Mouse (Mus musculus): ENCODE results near the gene Ncl. TPM values are rescaled to one million over a fixed set of nuclear protein-coding genes. Genes with fewer than 3 reads are reported as not detected.
"Not testable (repeated sequence)": the region's sequence is repeated elsewhere in the genome, so short reads cannot be mapped to it uniquely, and the experiment has no call there.

Gene Ncl
- polyA plus RNA-seq, 1 experiment from 2014 or later, result 124 TPM

GRCm38 (mm10) chr1:86343087-86343645 lies 16.0 kb downstream of the Ncl start:
- no peaks in the 10 kb centered on the region for H3K27me3 ChIP-seq (replicated peaks; ENCODE audit: control insufficient read depth, insufficient read depth, low read length)
- no peaks in the 10 kb centered on the region for H3K4me1 ChIP-seq (ENCODE audit: control insufficient read depth, insufficient read depth, low read length)
- no peaks in the 10 kb centered on the region for H3K9me3 ChIP-seq (replicated peaks; ENCODE audit: control insufficient read depth, low read length)
- peaks cover 17% of the 10 kb centered on the region for H3K36me3 ChIP-seq (ENCODE audit: control insufficient read depth, insufficient read depth, low read length)
- ATAC-seq (no peak), DNase-seq (ENCODE audit: low spot score) (no peak)
- H3K4me3 ChIP-seq (ENCODE audit: low read depth, low read length), result no peak overlapping the region
- WGBS, result 97% methylated on average over 1 of the region's 1 CpGs
- H3K9ac ChIP-seq (ENCODE audit: low read length), result no peak overlapping the region
- no peak overlapping the region for H3K27ac ChIP-seq (ENCODE audit: low read depth, low read length)
- no peak overlapping the region for H3K4me2 ChIP-seq (ENCODE audit: low read length)

- 96% methylated on average over 2 of the region's 2 CpGs for WGBS
These were observed 16.8 kb downstream of the Ncl start for GRCm38 (mm10) chr1:86342371-86342770.

GRCm38 (mm10) chr1:86341096-86341495 lies 18.1 kb downstream of the Ncl start:
- not testable (repeated sequence) for H3K4me3 ChIP-seq (ENCODE audit: low read depth, low read length); H3K4me2 ChIP-seq (ENCODE audit: low read length); H3K9ac ChIP-seq (ENCODE audit: low read length); DNase-seq (ENCODE audit: low spot score); ATAC-seq; H3K27me3 ChIP-seq (replicated peaks; ENCODE audit: control insufficient read depth, insufficient read depth, low read length); H3K36me3 ChIP-seq (ENCODE audit: control insufficient read depth, insufficient read depth, low read length); H3K4me1 ChIP-seq (ENCODE audit: control insufficient read depth, insufficient read depth, low read length); H3K9me3 ChIP-seq (replicated peaks; ENCODE audit: control insufficient read depth, low read length); H3K27ac ChIP-seq (ENCODE audit: low read depth, low read length)
- WGBS, result 100% methylated on average over 2 of the region's 2 CpGs

More at GRCm38 (mm10) chr1:86342371-86342770, 16.8 kb downstream of the Ncl start:
- Histone ChIP-seq H3K9ac (ENCODE audit: low read length) (no peak overlapping the region), H3K36me3 (ENCODE audit: control insufficient read depth, insufficient read depth, low read length) (peaks cover 9% of the 10 kb centered on the region; the same call in 1 of the 2 replicates), H3K27ac (ENCODE audit: low read depth, low read length) (no peak overlapping the region), H3K27me3 (replicated peaks; ENCODE audit: control insufficient read depth, insufficient read depth, low read length) (no peaks in the 10 kb centered on the region), H3K9me3 (replicated peaks; ENCODE audit: control insufficient read depth, low read length) (no peaks in the 10 kb centered on the region), H3K4me2 (ENCODE audit: low read length) (no peak overlapping the region), H3K4me3 (ENCODE audit: low read depth, low read length) (no peak overlapping the region), H3K4me1 (ENCODE audit: control insufficient read depth, insufficient read depth, low read length) (no peaks in the 10 kb centered on the region)
- DNase-seq (ENCODE audit: low spot score) (no peak), ATAC-seq (no peak)

- Histone ChIP-seq H3K4me1 (ENCODE audit: control insufficient read depth, insufficient read depth, low read length) (no peaks in the 10 kb centered on the region), H3K4me2 (ENCODE audit: low read length) (no peak overlapping the region), H3K9ac (ENCODE audit: low read length) (no peak overlapping the region), H3K36me3 (ENCODE audit: control insufficient read depth, insufficient read depth, low read length) (no peaks in the 10 kb centered on the region), H3K4me3 (ENCODE audit: low read depth, low read length) (no peak overlapping the region), H3K9me3 (replicated peaks; ENCODE audit: control insufficient read depth, low read length) (no peaks in the 10 kb centered on the region), H3K27me3 (replicated peaks; ENCODE audit: control insufficient read depth, insufficient read depth, low read length) (no peaks in the 10 kb centered on the region), H3K27ac (ENCODE audit: low read depth, low read length) (no peak overlapping the region)
- peak; percentile 74 for ATAC-seq
- peak; percentile 91 for DNase-seq (ENCODE audit: low spot score)
- 28% methylated on average over 4 of the region's 4 CpGs for WGBS
These were observed 19.9 kb downstream of the Ncl start for GRCm38 (mm10) chr1:86339156-86339812.

GRCm38 (mm10) chr1:86336330-86336729 lies 22.9 kb downstream of the Ncl start:
- WGBS, result 46% methylated on average over 2 of the region's 2 CpGs
- no peak for DNase-seq (ENCODE audit: low spot score)
- H3K27ac ChIP-seq (ENCODE audit: low read depth, low read length), result no peak overlapping the region
- no peak overlapping the region for H3K4me2 ChIP-seq (ENCODE audit: low read length)
- no peaks in the 10 kb centered on the region for H3K9me3 ChIP-seq (replicated peaks; ENCODE audit: control insufficient read depth, low read length)
- no peaks in the 10 kb centered on the region for H3K27me3 ChIP-seq (replicated peaks; ENCODE audit: control insufficient read depth, insufficient read depth, low read length)
- no peaks in the 10 kb centered on the region for H3K36me3 ChIP-seq (ENCODE audit: control insufficient read depth, insufficient read depth, low read length)
- no peak overlapping the region for H3K9ac ChIP-seq (ENCODE audit: low read length)
- no peak for ATAC-seq
- H3K4me1 ChIP-seq (ENCODE audit: control insufficient read depth, insufficient read depth, low read length), result no peaks in the 10 kb centered on the region
- H3K4me3 ChIP-seq (ENCODE audit: low read depth, low read length), result no peak overlapping the region

- DNase-seq (ENCODE audit: low spot score) (no peak), ATAC-seq (no peak)
- no peaks in the 10 kb centered on the region for H3K27me3 ChIP-seq (replicated peaks; ENCODE audit: control insufficient read depth, insufficient read depth, low read length)
- H3K4me3 ChIP-seq (ENCODE audit: low read depth, low read length), result no peak overlapping the region
- no peaks in the 10 kb centered on the region for H3K9me3 ChIP-seq (replicated peaks; ENCODE audit: control insufficient read depth, low read length)
- no peak overlapping the region for H3K9ac ChIP-seq (ENCODE audit: low read length)
- H3K4me1 ChIP-seq (ENCODE audit: control insufficient read depth, insufficient read depth, low read length), result no peaks in the 10 kb centered on the region
- H3K4me2 ChIP-seq (ENCODE audit: low read length), result no peak overlapping the region
- 86% methylated on average over 6 of the region's 8 CpGs for WGBS
- H3K36me3 ChIP-seq (ENCODE audit: control insufficient read depth, insufficient read depth, low read length), result no peaks in the 10 kb centered on the region
- no peak overlapping the region for H3K27ac ChIP-seq (ENCODE audit: low read depth, low read length)
These were observed 38.3 kb downstream of the Ncl start for GRCm38 (mm10) chr1:86320822-86321413.

- peaks cover 4% of the 10 kb centered on the region; the same call in 1 of the 2 replicates for H3K4me1 ChIP-seq (ENCODE audit: control insufficient read depth, insufficient read depth, low read length)
- H3K9me3 ChIP-seq (replicated peaks; ENCODE audit: control insufficient read depth, low read length), result no peaks in the 10 kb centered on the region
- H3K36me3 ChIP-seq (ENCODE audit: control insufficient read depth, insufficient read depth, low read length), result no peaks in the 10 kb centered on the region
- H3K9ac ChIP-seq (ENCODE audit: low read length), result no peak overlapping the region
- no peak overlapping the region for H3K4me3 ChIP-seq (ENCODE audit: low read depth, low read length)
- ATAC-seq (no peak), DNase-seq (ENCODE audit: low spot score) (no peak)
- WGBS, result 24% methylated on average over 15 of the region's 15 CpGs
- no peaks in the 10 kb centered on the region for H3K27me3 ChIP-seq (replicated peaks; ENCODE audit: control insufficient read depth, insufficient read depth, low read length)
- H3K4me2 ChIP-seq (ENCODE audit: low read length), result no peak overlapping the region
- no peak overlapping the region for H3K27ac ChIP-seq (ENCODE audit: low read depth, low read length)
These were observed 45.5 kb downstream of the Ncl start for GRCm38 (mm10) chr1:86313772-86314125.

GRCm38 (mm10) chr1:86313096-86313771 lies 46.0 kb downstream of the Ncl start:
- H3K4me1 ChIP-seq (ENCODE audit: control insufficient read depth, insufficient read depth, low read length), result peaks cover 4% of the 10 kb centered on the region; the same call in 1 of the 2 replicates
- no peak overlapping the region for H3K4me3 ChIP-seq (ENCODE audit: low read depth, low read length)
- no peaks in the 10 kb centered on the region for H3K27me3 ChIP-seq (replicated peaks; ENCODE audit: control insufficient read depth, insufficient read depth, low read length)
- no peak for DNase-seq (ENCODE audit: low spot score)
- no peak overlapping the region for H3K4me2 ChIP-seq (ENCODE audit: low read length)
- 51% methylated on average over 16 of the region's 16 CpGs for WGBS
- no peaks in the 10 kb centered on the region for H3K36me3 ChIP-seq (ENCODE audit: control insufficient read depth, insufficient read depth, low read length)
- H3K9me3 ChIP-seq (replicated peaks; ENCODE audit: control insufficient read depth, low read length), result no peaks in the 10 kb centered on the region
- no peak for ATAC-seq
- no peak overlapping the region for H3K9ac ChIP-seq (ENCODE audit: low read length)
- no peak overlapping the region for H3K27ac ChIP-seq (ENCODE audit: low read depth, low read length)

GRCm38 (mm10) chr1:86312269-86312668 lies 46.9 kb downstream of the Ncl start:
- Histone ChIP-seq H3K9me3 (replicated peaks; ENCODE audit: control insufficient read depth, low read length) (no peaks in the 10 kb centered on the region), H3K27me3 (replicated peaks; ENCODE audit: control insufficient read depth, insufficient read depth, low read length) (no peaks in the 10 kb centered on the region), H3K9ac (ENCODE audit: low read length) (no peak overlapping the region), H3K27ac (ENCODE audit: low read depth, low read length) (no peak overlapping the region), H3K4me1 (ENCODE audit: control insufficient read depth, insufficient read depth, low read length) (peaks cover 4% of the 10 kb centered on the region; the same call in 1 of the 2 replicates), H3K4me2 (ENCODE audit: low read length) (no peak overlapping the region), H3K36me3 (ENCODE audit: control insufficient read depth, insufficient read depth, low read length) (no peaks in the 10 kb centered on the region), H3K4me3 (ENCODE audit: low read depth, low read length) (no peak overlapping the region)
- DNase-seq (ENCODE audit: low spot score) (no peak), ATAC-seq (no peak)
- 77% methylated on average over 3 of the region's 3 CpGs for WGBS
